Mouse (Mus musculus): ENCODE results near the gene Itga10. TPM values are rescaled to one million over a fixed set of nuclear protein-coding genes. Genes with fewer than 3 reads are reported as not detected.
"Not testable (repeated sequence)": the region's sequence is repeated elsewhere in the genome, so short reads cannot be mapped to it uniquely, and the experiment has no call there.

Gene Itga10
- polyA plus RNA-seq, 1 experiment from 2014 or later = 1.4 TPM

DNA sequence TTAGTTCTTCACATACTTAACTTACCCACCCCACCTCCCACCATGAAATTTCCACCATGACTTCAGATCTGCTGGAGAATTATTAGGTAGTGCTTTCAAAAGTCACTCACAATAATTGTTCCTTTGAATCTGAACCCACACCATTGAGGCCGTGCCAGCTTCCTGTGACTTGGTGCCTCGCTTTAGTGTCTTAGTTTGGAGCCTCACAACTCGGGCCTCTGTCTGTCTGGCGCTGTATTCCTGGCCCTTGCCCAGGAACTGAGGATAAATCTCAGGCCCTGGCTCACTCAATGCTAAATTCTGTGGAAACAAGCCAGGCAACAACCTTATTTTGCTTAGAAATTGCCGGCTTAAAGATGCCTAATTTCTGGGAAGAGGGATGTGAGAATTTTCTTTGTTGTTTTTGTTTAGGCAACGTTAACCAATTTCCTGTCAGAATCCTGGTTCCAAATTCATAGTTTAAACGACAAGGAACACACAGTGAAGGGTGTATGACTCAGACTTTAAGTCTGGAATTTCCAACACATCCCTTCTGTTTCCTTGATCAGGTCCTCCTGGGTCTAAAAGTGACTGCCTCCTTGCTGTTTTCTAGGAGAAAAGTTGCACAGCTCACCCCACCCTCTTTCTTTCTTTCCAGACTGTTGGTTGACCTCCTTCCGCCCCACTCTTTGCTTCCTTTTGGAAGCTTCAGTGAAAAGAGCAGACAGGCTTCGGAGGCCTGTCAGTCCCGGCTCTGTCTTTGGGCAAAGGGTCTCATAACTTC lies 43.3 kb upstream of the Itga10 start:
- H3K4me2 ChIP-seq = peak overlapping the region; percentile 74
- H3K27ac ChIP-seq (replicated peaks) = peak overlapping the region; percentile 96
- H3K9me3 ChIP-seq (replicated peaks) = no peaks in the 10 kb centered on the region
- H3K27me3 ChIP-seq (replicated peaks) = no peaks in the 10 kb centered on the region
- no peak for ATAC-seq (ENCODE audit: low FRiP score)
- peak overlapping the region; percentile 79 for H3K4me3 ChIP-seq (replicated peaks)
- no peaks in the 10 kb centered on the region for H3K36me3 ChIP-seq
- WGBS = 16% methylated on average over 10 of the region's 10 CpGs
- H3K9ac ChIP-seq (replicated peaks) = peak overlapping the region; percentile 94
- peaks cover 85% of the 10 kb centered on the region for H3K4me1 ChIP-seq

DNA sequence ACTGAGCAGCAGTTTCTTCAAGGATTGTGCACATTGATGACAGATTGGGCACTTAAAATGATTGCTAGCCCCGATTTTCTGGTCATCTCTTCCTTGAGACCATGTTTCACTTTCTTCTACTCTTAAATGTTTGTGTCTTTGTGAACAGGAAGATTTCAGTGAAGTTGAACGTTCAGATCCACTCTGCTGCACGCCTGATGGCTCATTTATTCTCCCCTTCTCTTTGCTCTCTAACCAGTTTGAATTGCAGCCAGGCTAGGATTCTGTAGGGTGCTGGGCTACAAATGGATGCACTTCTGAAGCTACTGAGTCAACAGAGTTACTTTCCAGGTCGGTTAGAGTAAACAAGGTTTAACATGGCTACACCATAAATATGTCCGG lies 42.7 kb upstream of the Itga10 start:
- no peak for ATAC-seq (ENCODE audit: low FRiP score)
- H3K27ac ChIP-seq (replicated peaks) = peak overlapping the region; percentile 96
- 23% methylated on average over 5 of the region's 5 CpGs for WGBS
- peak overlapping the region; percentile 74 for H3K4me2 ChIP-seq
- H3K9me3 ChIP-seq (replicated peaks) = no peaks in the 10 kb centered on the region
- no peaks in the 10 kb centered on the region for H3K36me3 ChIP-seq
- H3K9ac ChIP-seq (replicated peaks) = peak overlapping the region; percentile 94
- H3K4me1 ChIP-seq = peaks cover 82% of the 10 kb centered on the region
- H3K27me3 ChIP-seq (replicated peaks) = no peaks in the 10 kb centered on the region
- peak overlapping the region; percentile 79 for H3K4me3 ChIP-seq (replicated peaks)

DNA sequence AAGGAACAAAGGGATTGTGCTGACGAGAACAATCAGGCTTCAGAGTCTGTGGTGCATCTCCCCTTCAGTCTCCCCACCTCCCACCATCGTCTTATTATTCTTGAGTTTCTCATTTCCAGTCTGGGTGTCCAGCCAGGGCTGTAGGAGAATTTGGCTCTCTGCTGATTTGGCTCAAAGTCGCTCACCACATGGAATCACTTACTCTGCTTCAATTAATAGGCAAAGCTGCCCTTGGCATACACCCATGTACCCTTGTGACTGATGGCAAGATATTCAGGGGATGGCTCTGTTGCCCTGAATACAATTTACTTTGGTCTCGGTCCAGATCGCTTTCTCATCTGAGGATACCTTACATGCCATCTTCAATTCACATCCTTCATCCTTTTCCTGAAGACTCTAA lies 42.1 kb upstream of the Itga10 start:
- H3K27ac ChIP-seq (replicated peaks) = peak overlapping the region; percentile 96
- H3K27me3 ChIP-seq (replicated peaks) = no peaks in the 10 kb centered on the region
- peak overlapping the region; percentile 94 for H3K9ac ChIP-seq (replicated peaks)
- H3K4me2 ChIP-seq = peak overlapping the region; percentile 74
- H3K36me3 ChIP-seq = no peaks in the 10 kb centered on the region
- peak overlapping the region; percentile 79 for H3K4me3 ChIP-seq (replicated peaks)
- no peak for ATAC-seq (ENCODE audit: low FRiP score)
- WGBS = 30% methylated on average over 5 of the region's 5 CpGs
- H3K9me3 ChIP-seq (replicated peaks) = no peaks in the 10 kb centered on the region
- H3K4me1 ChIP-seq = peaks cover 75% of the 10 kb centered on the region

DNA sequence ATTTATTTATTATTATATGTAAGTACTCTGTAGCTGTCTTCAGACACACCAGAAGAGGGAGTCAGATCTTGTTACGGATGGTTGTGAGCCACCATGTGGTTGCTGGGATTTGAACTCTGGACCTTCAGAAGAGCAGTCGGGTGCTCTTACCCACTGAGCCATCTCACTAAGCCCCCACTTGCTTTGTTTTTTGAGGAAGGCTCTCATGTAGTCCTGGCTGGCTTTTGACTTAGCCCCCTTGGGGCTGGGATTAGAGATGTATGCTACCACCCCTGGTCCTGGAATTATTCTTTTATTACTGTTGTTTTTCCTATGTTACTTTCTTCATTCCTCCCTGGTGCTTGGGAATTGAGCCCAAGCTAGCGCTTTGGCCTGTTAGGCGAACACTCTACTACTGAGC lies 39.4 kb upstream of the Itga10 start:
- not testable (repeated sequence) for ATAC-seq (ENCODE audit: low FRiP score); H3K27ac ChIP-seq (replicated peaks); H3K36me3 ChIP-seq; H3K9me3 ChIP-seq (replicated peaks); H3K4me2 ChIP-seq; H3K9ac ChIP-seq (replicated peaks); H3K4me3 ChIP-seq (replicated peaks); H3K27me3 ChIP-seq (replicated peaks)
- H3K4me1 ChIP-seq = peaks cover 51% of the 10 kb centered on the region
- 88% methylated on average over 4 of the region's 4 CpGs for WGBS

DNA sequence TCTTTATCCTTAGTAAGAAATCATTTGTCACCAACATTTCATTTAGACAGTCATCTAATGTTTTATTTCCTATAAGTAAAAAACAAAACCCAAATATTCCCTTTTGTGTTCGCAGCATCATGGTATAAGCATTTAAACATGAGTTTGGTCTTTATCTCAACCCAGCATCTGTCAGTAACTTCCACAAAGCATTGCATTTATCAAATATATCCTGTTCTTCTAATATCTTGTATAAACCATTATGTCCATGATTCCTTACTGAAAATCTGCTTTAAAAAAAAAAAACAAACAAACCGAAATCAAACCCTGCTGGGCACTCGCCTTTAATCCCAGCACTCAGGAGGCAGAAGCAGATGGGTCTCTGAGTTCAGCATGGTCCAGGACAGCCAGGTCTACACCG lies 38.8 kb upstream of the Itga10 start:
- Histone ChIP-seq H3K4me3 (replicated peaks) (no peak overlapping the region), H3K4me1 (peaks cover 51% of the 10 kb centered on the region), H3K27me3 (replicated peaks) (no peaks in the 10 kb centered on the region), H3K36me3 (no peaks in the 10 kb centered on the region), H3K9ac (replicated peaks) (no peak overlapping the region), H3K9me3 (replicated peaks) (no peaks in the 10 kb centered on the region), H3K4me2 (no peak overlapping the region), H3K27ac (replicated peaks) (no peak overlapping the region)
- ATAC-seq (ENCODE audit: low FRiP score) = no peak
- WGBS = 90% methylated on average over 4 of the region's 4 CpGs

DNA sequence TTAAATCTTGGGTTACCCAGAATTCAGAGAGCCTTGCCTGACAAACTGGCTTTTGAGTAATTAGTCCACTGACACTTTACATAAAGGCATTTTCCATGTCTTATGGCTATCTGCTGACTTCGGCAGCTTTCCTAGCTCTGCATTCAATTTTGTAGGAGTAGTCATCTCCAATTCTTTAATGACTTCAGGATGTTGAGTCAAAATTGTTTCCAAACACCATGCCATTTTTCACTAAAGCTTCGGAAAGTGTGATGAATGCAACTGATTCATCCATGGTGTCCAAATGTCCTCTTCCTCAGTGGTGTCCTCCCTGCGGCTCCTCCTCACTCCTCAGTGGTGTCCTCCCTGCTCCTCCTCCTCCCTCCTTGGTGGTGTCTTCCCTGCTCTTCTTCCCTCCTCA lies 27.4 kb upstream of the Itga10 start:
- H3K36me3 ChIP-seq = peaks cover 61% of the 10 kb centered on the region
- no peak for ATAC-seq (ENCODE audit: low FRiP score)
- 92% methylated on average over 3 of the region's 3 CpGs for WGBS
- no peaks in the 10 kb centered on the region for H3K27me3 ChIP-seq (replicated peaks)
- H3K4me3 ChIP-seq (replicated peaks) = no peak overlapping the region
- no peak overlapping the region for H3K4me2 ChIP-seq
- no peaks in the 10 kb centered on the region for H3K4me1 ChIP-seq
- no peak overlapping the region for H3K9ac ChIP-seq (replicated peaks)
- no peak overlapping the region for H3K27ac ChIP-seq (replicated peaks)
- H3K9me3 ChIP-seq (replicated peaks) = no peaks in the 10 kb centered on the region

DNA sequence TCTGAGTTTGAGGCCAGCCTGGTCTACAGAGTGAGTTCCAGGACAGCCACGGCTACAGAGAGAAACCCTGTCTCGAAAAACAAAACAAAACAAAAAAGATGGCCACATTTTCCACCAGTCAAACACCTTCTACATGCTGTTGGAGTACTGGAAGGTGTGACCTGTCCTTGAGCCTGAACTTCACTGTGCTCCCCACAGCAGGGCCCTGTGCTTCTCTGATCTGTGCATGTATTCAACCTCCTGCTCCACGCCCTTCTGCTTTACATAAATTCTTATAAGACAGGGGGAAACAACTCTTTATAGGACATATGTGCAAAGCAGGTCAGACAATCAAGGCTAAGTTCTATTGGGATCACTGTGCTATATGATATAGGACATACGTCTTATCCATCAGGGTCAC lies 22.2 kb upstream of the Itga10 start:
- no peaks in the 10 kb centered on the region for H3K4me1 ChIP-seq
- H3K36me3 ChIP-seq = peaks cover 57% of the 10 kb centered on the region
- 93% methylated on average over 4 of the region's 4 CpGs for WGBS
- no peak for ATAC-seq (ENCODE audit: low FRiP score)
- H3K4me2 ChIP-seq = no peak overlapping the region
- no peaks in the 10 kb centered on the region for H3K9me3 ChIP-seq (replicated peaks)
- H3K27ac ChIP-seq (replicated peaks) = no peak overlapping the region
- no peak overlapping the region for H3K4me3 ChIP-seq (replicated peaks)
- H3K9ac ChIP-seq (replicated peaks) = no peak overlapping the region
- H3K27me3 ChIP-seq (replicated peaks) = no peaks in the 10 kb centered on the region

DNA sequence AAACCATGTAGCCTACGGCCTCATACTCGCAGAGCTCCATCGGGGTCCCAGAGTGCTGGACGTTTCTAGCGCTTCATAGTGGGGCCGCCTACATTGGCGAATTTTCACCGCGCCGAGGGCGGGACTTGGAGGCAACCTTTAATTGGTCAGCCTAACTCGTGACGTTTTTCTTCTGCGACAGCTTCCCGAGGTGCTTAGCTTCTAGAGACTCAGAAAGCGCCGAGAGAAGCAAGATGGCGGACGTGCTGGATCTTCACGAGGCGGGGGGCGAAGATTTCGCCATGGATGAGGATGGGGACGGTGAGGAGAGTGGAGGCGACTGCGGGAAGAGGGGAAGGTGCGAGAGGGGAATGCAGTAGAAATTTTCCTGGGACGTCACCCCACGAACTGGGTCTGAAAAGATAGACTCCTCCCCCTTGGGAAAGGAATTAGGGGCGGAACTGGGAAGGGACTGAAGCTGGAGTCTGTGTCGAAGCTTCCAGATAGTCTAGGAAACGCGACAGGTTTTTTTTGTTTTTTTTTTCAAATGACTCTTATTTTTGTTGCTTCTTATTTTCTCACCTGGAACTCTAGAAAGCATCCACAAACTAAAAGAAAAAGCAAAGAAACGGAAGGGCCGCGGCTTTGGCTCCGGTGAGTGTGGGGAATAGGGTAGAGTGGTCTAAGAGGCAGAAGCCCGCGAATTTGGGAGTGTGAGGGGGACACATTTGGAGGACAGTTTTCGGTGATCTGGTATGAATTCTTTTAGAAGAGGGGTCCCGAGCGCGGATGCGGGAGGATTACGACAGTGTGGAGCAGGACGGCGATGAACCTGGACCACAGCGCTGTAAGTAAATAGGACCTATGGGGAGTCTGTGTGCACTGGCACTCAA lies 15.4 kb upstream of the Itga10 start, which contains the start of gene Rbm8a:
TSS of gene Rbm8a (plus strand) at position 205 of the 872 bp plus-strand sequence.
- H3K27me3 ChIP-seq (replicated peaks) = no peaks in the 10 kb centered on the region
- peak within 1 kb of the TSS; percentile 87 for H3K4me2 ChIP-seq
- H3K4me3 ChIP-seq (replicated peaks) = peak within 1 kb of the TSS; percentile 58
- H3K36me3 ChIP-seq = peaks cover 32% of the 10 kb centered on the region
- under 1% methylated on average over 48 of the region's 48 CpGs for WGBS
- peak; percentile 93 for ATAC-seq (ENCODE audit: low FRiP score)
- peaks cover 27% of the 10 kb centered on the region for H3K4me1 ChIP-seq
- no peaks in the 10 kb centered on the region for H3K9me3 ChIP-seq (replicated peaks)
- H3K27ac ChIP-seq (replicated peaks) = peak within 1 kb of the TSS; percentile 81
- peak within 1 kb of the TSS; percentile 69 for H3K9ac ChIP-seq (replicated peaks)

DNA sequence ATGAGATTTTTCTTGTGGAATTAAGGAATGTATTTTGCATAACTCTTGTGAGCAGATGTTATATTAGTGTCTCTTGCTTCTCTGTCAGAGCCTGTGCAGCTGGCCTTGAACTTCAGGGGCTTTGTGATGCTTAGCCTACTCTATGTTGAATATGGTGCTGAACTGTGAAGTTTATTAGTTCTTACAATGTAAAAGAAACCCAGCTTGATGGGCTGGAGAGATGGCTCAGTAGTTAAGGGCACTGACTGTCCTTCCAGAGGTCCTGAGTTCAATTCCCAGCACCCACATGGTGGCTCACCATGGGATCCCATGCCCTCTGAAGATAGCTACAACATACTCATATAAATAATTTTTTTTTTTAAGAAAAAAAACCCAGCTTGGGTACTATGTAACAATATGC lies 13.3 kb upstream of the Itga10 start:
- ATAC-seq (ENCODE audit: low FRiP score) = no peak
- H3K4me3 ChIP-seq (replicated peaks) = no peak overlapping the region
- no peak overlapping the region for H3K9ac ChIP-seq (replicated peaks)
- no peak overlapping the region for H3K27ac ChIP-seq (replicated peaks)
- H3K4me1 ChIP-seq = peaks cover 42% of the 10 kb centered on the region
- H3K36me3 ChIP-seq = peaks cover 22% of the 10 kb centered on the region
- no peaks in the 10 kb centered on the region for H3K9me3 ChIP-seq (replicated peaks)
- H3K27me3 ChIP-seq (replicated peaks) = no peaks in the 10 kb centered on the region
- no peak overlapping the region for H3K4me2 ChIP-seq

DNA sequence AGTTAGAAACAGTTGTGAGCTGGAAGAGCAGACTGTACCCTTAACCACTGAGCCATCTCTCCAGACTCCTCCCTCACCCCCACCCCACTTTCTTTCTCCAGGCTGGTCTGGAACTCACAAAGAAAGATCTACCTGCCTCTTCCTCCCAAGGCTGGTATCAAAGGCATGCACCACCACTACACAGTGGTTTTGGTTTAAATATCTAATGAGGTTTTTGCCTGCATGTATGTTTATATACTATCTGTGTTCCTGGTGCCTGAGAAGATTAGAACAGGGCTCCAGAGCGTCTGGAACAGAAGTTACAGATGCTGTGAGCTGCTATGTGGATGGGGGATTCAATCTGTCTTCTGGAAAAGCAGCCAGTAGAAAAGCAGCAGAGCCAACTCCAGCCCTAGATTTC lies 11.4 kb upstream of the Itga10 start:
- Histone ChIP-seq H3K4me1 (peaks cover 46% of the 10 kb centered on the region), H3K9ac (replicated peaks) (no peak overlapping the region), H3K4me3 (replicated peaks) (no peak overlapping the region), H3K27ac (replicated peaks) (no peak overlapping the region), H3K9me3 (replicated peaks) (no peaks in the 10 kb centered on the region), H3K36me3 (peaks cover 27% of the 10 kb centered on the region), H3K4me2 (no peak overlapping the region), H3K27me3 (replicated peaks) (no peaks in the 10 kb centered on the region)
- ATAC-seq (ENCODE audit: low FRiP score) = no peak
- WGBS = 84% methylated on average over 1 of the region's 1 CpGs

DNA sequence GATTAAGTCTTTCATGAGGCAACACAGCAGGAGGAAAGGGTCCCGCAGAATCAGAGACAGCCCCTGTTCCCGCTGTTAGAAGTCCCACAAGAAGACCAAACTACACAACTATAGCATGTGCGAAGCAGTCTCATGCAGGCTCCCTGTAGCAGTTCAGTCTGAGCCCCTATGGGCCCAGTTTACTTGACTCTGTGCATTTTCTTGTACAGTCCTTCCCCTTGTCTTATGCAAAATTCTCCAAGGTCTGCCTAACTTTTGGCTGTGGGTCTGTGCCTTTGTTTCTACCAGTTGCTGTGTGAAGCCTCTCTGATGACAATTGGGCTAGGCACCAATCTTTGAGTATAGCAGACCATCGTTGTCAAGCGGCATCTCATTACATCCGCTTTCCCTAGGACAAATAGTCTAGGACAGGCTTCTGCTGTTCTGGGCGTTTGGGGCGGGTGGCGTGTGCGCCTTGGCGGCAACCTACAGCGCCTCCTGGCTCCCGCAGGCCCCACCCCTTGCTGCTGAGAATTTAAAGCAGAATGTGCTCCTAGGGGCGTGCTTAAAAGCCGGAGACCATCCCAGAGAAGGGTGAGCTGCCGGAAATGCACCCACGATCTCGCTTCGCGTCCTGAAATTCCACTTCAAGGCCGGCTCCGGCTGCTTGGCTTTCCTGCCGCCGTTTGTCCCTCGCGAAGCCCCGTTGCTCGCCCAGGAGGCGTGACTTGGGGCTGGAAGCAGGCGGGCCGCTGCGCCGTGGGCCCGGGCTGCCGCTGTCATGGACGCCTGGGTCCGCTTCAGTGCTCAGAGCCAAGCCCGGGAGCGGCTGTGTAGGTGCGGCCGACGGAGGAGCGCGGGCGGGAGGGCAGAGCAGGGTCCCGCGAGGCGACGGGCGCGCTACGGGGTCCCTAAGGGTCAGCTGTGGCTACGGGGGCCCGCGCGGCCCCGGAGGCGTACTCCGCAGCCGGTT lies 10.2 kb upstream of the Itga10 start, which contains the start of the genes Pex11b and Gm42957:
TSS of gene Pex11b (plus strand) at position 449 of the 952 bp plus-strand sequence.
TSS of gene Gm42957 (plus strand) at position 547 of the 952 bp plus-strand sequence.
- WGBS = 1% methylated on average over 60 of the region's 60 CpGs
- Histone ChIP-seq H3K9me3 (replicated peaks) (no peaks in the 10 kb centered on the region), H3K36me3 (peaks cover 38% of the 10 kb centered on the region), H3K4me1 (peaks cover 41% of the 10 kb centered on the region), H3K27me3 (replicated peaks) (no peaks in the 10 kb centered on the region), H3K27ac (replicated peaks) (peak within 1 kb of the TSS; percentile 84), H3K9ac (replicated peaks) (peak within 1 kb of the TSS; percentile 95), H3K4me3 (replicated peaks) (peak within 1 kb of the TSS; percentile 94), H3K4me2 (peak within 1 kb of the TSS; percentile 71)
- ATAC-seq (ENCODE audit: low FRiP score) = peak; percentile 83
